Mouse (Mus musculus): ENCODE results near the gene Dnaic1.
A peak's percentile ranks its signal among the peaks of the same experiment; 100 is the strongest.

Dnaic1 gene

GRCm38 (mm10) chr4:41569411-41569885, at the start of gene Dnaic1, which contains the start of gene Fam219a:
Dnaic1 (plus strand) TSS chr4:41569775.
Fam219a (minus strand) TSS chr4:41569538.
- DNase-seq (ENCODE audit: low spot score): peak; percentile 99

DNA sequence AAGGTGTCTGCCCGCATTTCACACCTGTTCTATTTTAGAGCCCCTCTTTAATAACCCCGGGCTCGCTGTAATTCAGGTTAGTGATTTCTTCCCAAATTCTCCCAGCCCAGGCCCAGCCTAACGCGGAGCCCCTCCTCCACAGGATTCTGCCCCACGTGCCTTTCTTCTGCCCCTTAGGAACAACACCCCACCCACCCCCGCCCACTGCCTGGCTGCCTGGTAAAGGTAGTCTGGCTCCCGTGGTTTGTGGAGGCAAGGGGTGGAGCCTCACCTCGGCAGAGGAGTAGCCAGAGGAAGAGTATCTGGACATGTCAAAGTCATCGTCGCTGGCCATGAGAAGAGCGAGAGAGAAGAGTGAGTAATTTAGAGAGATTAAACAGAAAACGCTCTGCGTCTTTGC, 48.9 kb upstream of the Dnaic1 start:
- DNase-seq (ENCODE audit: low spot score): no peak

- no peak for DNase-seq (ENCODE audit: low spot score)
Observed at GRCm38 (mm10) chr4:41522136-41522535, 47.4 kb upstream of the Dnaic1 start.

DNA sequence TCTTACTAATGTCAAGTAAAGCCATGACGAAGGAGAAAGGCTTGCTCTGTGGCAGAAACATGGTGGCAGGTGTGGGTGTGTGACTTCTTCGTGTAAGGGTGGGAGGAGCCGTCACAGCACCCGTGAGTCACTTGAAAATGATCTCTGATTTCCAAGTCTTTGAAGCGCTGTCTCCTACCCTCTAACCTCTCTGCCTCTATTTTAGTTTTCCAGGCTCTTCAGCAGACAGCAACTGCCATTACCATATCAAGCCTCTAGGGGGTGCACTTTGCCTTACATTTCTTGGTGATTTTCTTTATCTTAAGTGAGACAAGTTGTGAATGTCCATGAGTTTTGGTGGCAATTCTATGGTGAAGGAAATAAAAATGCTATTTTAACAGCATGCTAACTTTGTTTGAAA, 46.8 kb upstream of the Dnaic1 start:
- DNase-seq (ENCODE audit: low spot score): no peak

DNA sequence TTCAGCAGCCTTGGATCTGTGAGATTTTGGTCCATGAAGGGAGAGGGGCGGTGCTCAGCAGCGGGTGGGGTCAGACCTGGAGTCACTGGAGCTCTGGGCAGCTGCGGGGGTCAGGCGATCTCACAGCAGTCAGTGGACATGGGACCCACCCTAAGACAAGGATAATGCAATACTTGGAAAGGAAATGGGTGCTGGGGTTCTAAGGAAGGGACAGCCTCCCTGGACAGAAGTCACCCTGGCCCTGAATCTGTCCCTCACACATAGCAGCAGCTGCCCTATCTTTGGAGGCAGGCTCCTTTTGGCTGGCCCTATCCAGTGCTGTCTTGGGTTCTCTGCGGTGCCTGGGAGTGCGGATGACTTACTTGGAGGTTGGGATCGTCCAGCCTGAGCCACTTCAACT, 45.7 kb upstream of the Dnaic1 start:
- DNase-seq (ENCODE audit: low spot score): no peak

DNA sequence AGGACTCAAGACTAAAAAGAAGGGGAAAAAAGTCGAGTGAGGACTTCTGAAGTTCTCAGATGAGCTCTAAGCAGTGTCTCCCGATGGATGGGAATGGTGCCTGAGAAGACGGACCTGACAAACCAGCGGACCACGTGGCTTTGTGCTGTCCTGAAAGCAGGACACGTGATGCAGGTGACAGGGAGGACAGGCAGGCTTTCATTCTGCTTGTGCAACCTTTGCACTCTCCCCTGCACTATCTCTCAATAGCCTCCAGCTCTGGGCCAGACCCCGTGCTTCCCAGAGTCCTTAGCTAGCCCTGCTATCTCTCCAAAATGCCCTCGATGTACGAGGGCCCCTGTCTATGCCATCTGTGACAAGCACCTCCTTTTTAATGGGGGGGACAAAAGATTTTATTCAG, 44.7 kb upstream of the Dnaic1 start:
- no peak for DNase-seq (ENCODE audit: low spot score)

- DNase-seq (ENCODE audit: low spot score): no peak
Observed at GRCm38 (mm10) chr4:41526553-41526952, 43.0 kb upstream of the Dnaic1 start.

GRCm38 (mm10) chr4:41527076-41527475, 42.5 kb upstream of the Dnaic1 start:
- no peak for DNase-seq (ENCODE audit: low spot score)

- peak; percentile 29 for DNase-seq (ENCODE audit: low spot score)
Observed at GRCm38 (mm10) chr4:41527996-41528395, 41.6 kb upstream of the Dnaic1 start.

DNA sequence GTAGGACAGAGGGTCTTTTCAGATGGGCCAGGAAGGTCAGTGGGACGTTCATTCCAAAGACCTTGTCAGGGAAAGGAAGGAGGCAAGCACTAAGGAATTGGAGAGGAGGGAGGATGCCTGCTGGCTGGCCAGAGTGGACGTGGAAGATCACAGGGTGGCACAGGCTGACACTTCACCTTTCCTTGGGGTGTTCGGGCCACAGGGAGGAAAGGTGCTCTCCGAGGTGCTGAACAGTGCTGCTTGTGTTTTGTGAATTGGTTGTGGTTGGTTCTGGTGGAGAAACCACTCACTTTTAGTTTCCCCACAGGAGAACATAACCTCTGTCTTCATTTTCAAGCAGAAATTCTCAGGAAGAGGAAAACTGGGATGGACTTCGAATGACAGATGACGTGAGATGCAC, 37.2 kb upstream of the Dnaic1 start:
- DNase-seq (ENCODE audit: low spot score): peak; percentile 37

GRCm38 (mm10) chr4:41534866-41535265, 34.7 kb upstream of the Dnaic1 start:
- DNase-seq (ENCODE audit: low spot score): no peak

GRCm38 (mm10) chr4:41542136-41542535, 27.4 kb upstream of the Dnaic1 start:
- DNase-seq (ENCODE audit: low spot score): no peak

- peak; percentile 66 for DNase-seq (ENCODE audit: low spot score)
Observed at GRCm38 (mm10) chr4:41545985-41546384, 23.6 kb upstream of the Dnaic1 start.

DNA sequence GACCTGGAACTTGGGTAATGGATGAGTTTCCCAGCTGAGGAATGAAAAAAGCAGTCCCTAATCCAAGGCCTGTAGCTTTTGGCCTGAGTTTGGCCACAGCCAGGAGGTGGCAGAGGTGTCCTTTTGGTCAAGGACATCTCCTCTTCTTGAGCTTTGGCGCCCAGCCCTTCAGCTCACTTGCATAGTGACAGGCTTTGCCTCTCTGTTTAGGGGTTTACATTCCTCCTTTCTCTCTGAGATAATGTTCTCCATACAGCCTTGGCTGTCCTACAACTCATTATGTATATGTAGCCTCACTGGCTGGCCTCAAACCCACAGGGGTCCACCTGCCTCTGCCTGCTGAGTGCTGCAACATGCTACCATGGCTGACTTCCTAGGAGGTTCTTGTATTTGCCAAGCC, 22.5 kb upstream of the Dnaic1 start:
- no peak for DNase-seq (ENCODE audit: low spot score)

DNA sequence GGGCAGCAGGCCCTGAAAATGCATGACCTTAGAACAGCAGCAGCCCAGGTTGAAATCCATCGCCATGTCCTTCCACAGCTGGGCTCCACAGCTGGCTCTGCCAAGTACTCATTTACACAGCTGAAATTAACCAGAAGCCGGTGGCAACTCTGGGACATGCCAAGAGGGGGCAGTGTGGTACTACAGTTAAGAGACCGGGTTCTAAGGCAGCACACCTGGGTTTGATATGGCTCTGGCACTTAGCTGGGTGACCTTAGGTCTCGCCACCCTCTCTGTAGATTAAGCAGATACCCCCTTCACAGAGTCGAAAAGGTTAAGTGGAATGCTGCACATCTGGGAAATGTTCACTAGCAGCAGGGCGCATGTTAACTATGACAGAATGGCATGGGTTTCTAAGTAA, 17.0 kb upstream of the Dnaic1 start:
- DNase-seq (ENCODE audit: low spot score): peak; percentile 62

DNA sequence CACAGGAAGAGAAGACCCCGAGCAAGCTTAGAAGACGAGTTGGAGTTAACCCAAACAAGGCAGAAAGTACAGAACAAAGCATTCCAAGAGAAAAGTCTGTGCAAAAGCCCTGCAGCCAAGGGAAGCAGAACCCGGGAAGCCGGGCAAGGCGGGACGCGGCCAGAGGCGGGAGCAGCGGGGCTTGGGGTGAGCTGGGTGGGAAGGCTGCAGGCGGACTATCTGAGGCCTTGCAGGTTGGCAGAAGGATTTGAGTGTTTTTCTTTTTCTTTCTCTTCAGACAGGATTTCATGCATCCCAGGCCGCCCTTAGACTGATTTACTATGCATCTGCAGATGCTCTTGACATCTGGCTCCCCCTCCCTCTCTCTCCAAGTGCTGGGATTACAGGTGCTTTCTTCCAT, 16.5 kb upstream of the Dnaic1 start:
- DNase-seq (ENCODE audit: low spot score): no peak

DNA sequence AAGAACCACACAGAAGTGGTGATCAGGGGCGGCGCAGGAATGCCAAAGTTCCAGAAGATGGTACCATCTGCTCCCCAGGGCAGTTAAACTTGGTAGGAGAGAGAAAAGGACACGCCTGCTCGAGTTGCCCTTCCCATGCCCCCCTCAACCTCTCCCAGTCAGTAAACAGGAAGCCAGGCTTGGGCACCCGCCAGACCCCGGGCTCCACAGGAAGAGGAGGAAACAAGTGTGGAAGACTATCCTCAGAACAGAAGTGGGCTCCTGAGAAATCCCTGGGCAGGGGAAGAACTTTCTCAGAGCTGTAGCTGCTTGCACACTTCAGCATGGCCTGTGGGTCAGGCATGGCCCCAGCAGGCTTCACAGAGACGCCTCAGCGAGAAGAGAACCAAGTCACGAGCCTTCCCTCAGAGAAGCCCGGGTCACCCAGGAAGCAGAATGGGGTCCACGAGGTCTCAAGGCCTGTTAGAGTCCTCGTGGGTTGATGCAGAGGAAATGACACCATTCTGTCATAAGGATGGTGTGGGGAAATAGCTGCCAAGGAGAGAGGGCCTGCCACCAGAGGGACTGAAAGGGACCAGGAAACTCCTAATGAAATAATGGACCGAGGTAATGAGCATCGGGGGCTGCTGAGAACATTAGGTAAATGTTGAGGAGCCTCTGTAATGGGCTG, 14.4 kb upstream of the Dnaic1 start:
- peak; percentile 43 for DNase-seq (ENCODE audit: low spot score)

DNA sequence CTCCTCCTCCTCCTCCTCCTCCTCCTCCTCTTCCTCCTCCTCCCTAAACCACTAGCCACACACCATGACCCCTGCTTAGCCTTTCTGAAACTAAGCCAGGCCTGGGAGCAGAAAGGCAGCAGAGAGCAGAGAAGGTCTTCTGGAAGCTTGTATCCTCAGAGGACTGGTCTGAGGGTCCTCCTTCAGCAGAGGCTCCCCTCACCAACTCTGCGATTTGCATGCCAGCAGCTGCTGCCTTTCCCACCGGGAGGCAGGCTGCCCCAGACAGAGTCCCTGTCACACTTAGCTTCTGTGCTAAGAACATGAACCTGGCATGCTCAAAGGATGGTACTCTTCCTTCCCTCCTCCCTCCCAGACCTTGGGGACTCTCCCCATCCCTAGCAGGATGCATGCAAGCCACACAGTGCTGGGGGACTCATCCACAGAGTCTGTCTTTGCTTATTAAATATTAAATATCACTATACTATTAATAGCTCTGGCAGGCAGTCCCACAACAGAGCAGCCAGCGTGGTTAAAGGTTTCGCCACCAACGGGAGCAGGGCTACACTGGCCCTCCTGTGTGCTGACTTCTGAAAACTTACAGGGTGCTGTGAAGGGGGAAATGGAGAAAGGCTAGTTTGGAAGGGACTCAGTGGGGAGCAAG, 13.1 kb upstream of the Dnaic1 start:
- DNase-seq (ENCODE audit: low spot score): no peak

- DNase-seq (ENCODE audit: low spot score): no peak
Observed at GRCm38 (mm10) chr4:41557092-41557491, 12.5 kb upstream of the Dnaic1 start.

DNA sequence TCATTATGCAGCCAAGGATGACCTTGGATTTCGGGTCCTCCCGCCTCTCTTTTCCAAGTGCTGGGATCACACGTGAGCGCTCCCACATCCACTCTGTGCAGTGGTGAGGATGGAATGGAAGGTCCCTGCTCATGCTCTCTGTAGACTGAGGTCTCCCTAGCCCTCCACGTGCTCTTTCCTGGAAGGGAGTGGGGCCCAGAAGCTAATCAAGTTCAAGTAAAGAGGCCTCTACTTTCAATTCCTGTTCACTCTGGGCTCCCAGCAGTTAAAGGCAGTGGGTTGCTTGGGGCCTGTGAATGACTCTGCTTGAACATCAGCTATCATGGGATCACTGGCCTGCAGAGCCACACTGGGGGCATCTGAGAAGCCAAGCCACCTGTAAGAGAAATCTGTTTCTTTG, 6.3 kb upstream of the Dnaic1 start:
- DNase-seq (ENCODE audit: low spot score): no peak

DNA sequence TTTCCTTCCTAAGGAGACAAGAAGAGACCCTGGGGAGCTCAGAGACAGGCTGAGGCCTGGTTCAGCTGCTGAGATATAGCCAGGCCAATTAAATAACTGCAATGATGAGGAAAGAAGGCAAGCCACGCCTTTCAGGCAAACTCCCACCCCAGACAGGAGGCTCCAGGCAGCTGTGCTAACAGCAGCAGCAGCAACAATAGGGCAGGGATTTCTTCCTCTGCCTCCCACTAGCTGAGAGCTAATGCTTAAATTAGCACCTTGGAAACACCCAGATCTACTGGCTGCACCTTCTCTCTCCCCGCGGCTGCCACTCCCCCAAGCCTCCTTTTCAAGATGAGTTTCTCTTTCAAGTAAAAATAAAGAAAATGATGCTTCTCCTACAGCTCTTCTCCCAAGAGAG, 3.5 kb upstream of the Dnaic1 start:
- DNase-seq (ENCODE audit: low spot score): no peak

DNA sequence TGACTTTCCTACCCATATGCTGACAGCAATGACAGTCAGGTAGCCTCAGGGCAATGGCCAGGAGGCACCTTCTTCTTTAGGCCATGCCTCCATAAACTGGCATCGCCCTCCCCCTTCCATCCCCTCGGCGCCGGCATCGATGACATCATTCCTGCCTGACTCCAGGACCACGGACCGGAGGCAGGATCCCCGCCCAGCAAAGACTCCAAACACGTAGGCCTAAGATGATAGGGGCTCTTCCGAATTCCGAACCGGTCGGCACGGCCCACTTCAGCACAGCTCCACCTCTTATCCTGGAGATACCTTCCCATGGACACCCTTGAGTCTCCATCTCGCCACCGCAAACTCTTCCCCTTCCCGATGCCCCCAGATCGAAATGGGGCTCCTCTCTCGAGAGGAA, 1.3 kb upstream of the Dnaic1 start:
- peak; percentile 12 for DNase-seq (ENCODE audit: low spot score)

DNA sequence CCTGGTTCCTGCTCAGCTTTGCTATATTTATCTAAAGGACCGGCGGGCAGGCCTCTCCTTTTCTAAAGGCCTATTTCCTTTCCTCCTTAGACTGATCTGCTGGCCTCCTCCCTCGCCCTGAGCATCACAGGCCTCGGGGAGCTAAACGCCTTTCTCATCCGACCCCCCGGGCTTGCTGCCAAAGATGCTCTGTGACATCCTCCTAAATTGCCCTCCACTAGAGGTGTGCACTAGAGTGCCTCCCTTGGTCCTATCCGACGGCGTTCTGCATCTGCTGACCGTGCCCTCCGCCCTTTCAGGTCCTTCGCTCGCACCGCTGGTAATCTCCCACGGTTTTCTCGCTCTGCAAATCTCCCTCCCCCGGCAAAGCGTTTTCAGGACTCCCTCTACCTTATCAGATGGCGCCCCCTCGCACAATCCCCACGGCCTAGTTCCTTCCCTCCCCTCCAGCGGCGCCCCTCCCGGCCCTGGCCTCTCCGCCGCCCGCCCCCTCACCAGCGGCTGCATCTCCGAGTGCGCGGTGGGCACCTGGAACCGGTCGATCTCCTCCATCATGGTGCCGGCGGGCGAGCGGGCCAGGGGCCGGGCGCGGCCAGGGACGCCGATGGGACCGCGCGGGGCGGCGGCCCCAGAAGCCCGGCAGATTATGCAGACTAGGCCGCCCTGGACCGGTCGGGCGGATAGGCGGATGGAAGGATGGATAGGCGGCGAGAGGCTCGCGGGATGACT, 729 bp upstream of the Dnaic1 start:
- DNase-seq (ENCODE audit: low spot score): peak; percentile 16
